Mouse (Mus musculus) liver, embryonic 16.5 days (tissue): ENCODE measurements around the gene Ctbp2. TPM values are rescaled to one million over a fixed set of nuclear protein-coding genes. Genes with fewer than 3 reads are reported as not detected.
A peak's percentile ranks its signal among the peaks of the same experiment; 100 is the strongest.

Experiments
- ATAC-seq: fragments of 200-750 bp; cut with Nextera tagmentation; 2 replicates; pipeline ENCODE4 v1.8.0; 2017; ENCODE audit warnings: low read depth, mild to moderate bottlenecking, moderate number of reproducible peaks, moderate library complexity
- H3K27ac ChIP-seq: fragments of 300-500 bp; sonication (generic); 2 replicates; pipeline ENCODE4 v1.5.1; 2014; ENCODE audit warnings: mild to moderate bottlenecking, low read length
- H3K27me3 ChIP-seq: fragments of 300-500 bp; sonication (generic); 2 replicates; pipeline ENCODE4 v1.6.1; 2014; ENCODE audit warnings: low read depth, low read length, mixed read lengths; ENCODE audit not compliant: control insufficient read depth, insufficient read depth
- H3K36me3 ChIP-seq: fragments of 300-500 bp; sonication (generic); 2 replicates; pipeline ENCODE4 v1.6.1; 2014; ENCODE audit warnings: mild to moderate bottlenecking; ENCODE audit not compliant: control insufficient read depth, insufficient read depth
- H3K4me1 ChIP-seq: fragments of 300-500 bp; sonication (generic); 2 replicates; pipeline ENCODE4 v1.6.1; 2014; ENCODE audit warnings: low read depth, low read length, mixed read lengths; ENCODE audit not compliant: control insufficient read depth
- H3K4me2 ChIP-seq: fragments of 300-500 bp; sonication (generic); 2 replicates; pipeline ENCODE4 v1.6.1; 2014; ENCODE audit warnings: low read depth, low read length, mixed read lengths
- H3K4me3 ChIP-seq: fragments of 300-500 bp; sonication (generic); 2 replicates; pipeline ENCODE4 v1.5.1; 2014; ENCODE audit warnings: low read depth, mild to moderate bottlenecking, low read length
- H3K9ac ChIP-seq: fragments of 300-500 bp; sonication (generic); 2 replicates; pipeline ENCODE4 v1.6.1; 2014; ENCODE audit warnings: low read depth, low read length
- H3K9me3 ChIP-seq: fragments of 300-500 bp; sonication (generic); replicated peaks from 2 replicates; pipeline ENCODE4 v1.6.1; 2016; ENCODE audit warnings: low read length; ENCODE audit not compliant: control insufficient read depth
- WGBS: fragments of 180-500 bp; shearing (Covaris S2); extraction: QIAGEN DNeasy Blood & Tissue Kit; methylation state at CpG from one replicate; pipeline ENCODE4 v1.1.7; 2014; ENCODE audit not compliant: insufficient replicate concordance; 5-methylcytosine and 5-hydroxymethylcytosine counted together
- polyA plus RNA-seq: library from polyadenylated mRNA; unstranded; fragments of >200 nt; fragmentation: Nextera tagmentation; extraction: Ambion mirVana; gene quantifications from 2 replicates; pipeline ENCODE4 v1.2.1, GENCODE M21; 2015

The Ctbp2 gene
- polyA plus RNA-seq, 1 experiment from 2014 or later, result 6.8 TPM

DNA sequence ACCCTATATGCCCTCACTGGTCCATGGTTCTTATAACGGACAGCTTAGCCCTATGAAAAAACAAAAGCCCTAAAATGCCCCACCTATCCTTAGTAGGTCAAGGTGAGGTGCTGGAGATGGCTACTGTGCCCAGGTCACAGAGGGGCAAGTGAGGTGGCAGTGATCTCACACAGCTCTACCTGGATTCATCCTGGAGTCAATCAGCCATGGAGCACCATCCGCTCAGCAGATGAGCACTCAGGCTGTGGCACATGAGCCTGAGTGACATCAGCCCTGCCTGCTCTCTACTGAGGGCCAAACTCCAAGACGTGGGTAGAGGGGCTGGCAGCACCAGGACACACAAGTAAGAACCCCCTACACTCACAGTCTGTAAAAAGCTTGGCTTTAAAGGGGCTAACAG is 122.8 kb downstream of the Ctbp2 start:
- Histone ChIP-seq H3K4me3 (no peak overlapping the region), H3K9ac (no peak overlapping the region), H3K4me1 (no peaks in the 10 kb centered on the region; the same call in 1 of the 2 replicates), H3K9me3 (no peaks in the 10 kb centered on the region), H3K4me2 (no peak overlapping the region), H3K27ac (no peak overlapping the region), H3K27me3 (no peaks in the 10 kb centered on the region), H3K36me3 (no peaks in the 10 kb centered on the region)
- 74% methylated on average over 3 of the region's 3 CpGs for WGBS
- ATAC-seq, result no peak

DNA sequence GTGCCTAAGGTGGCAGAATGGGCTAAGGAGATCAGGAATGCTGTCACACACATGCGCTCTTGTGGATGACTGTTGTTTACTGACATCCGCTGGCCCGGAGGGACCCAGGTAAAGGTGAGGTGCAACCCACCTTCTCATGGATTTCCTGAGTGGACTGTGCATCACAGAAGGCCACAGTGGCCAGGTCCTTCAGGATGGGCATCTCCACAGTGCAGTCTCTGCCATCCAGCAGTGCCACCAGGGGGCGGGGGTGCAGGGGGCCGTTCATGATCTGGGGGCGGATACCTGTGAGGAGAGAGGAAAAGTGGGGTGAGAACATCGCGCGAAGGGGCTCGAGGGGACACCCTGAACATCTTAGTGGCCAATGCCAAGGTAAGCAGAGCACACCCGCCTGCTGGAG is 125.1 kb downstream of the Ctbp2 start:
- ATAC-seq, result no peak

DNA sequence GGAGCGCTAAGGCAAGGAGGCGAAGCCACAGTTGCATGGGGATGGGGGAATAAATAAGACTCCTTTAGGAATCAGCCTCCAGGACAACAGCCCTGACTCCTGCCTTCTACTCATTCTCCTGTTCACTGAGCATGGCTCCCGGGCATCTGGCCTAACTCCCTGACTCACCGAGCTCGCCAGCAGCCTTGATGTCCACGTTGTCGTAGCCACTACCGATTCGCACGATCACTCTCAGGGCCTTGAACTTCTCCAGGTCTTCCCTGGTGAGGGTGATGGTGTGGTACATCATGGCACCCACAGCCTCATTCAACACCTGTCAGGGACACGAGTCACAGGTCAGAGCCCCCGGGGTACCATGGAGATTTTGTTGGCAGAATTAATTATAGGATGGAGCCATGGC is 125.5 kb downstream of the Ctbp2 start:
- WGBS, result 77% methylated on average over 12 of the region's 12 CpGs
- no peak overlapping the region for H3K4me2 ChIP-seq

More for the DNA sequence above, 125.1 kb downstream of the Ctbp2 start:
- H3K9me3 ChIP-seq, result no peaks in the 10 kb centered on the region
- H3K4me1 ChIP-seq, result no peaks in the 10 kb centered on the region; the same call in 1 of the 2 replicates
- H3K4me2 ChIP-seq, result no peak overlapping the region
- no peak overlapping the region for H3K9ac ChIP-seq
- H3K27me3 ChIP-seq, result no peaks in the 10 kb centered on the region
- no peak overlapping the region for H3K27ac ChIP-seq
- 78% methylated on average over 11 of the region's 11 CpGs for WGBS
- no peak overlapping the region for H3K4me3 ChIP-seq
- H3K36me3 ChIP-seq, result no peaks in the 10 kb centered on the region

DNA sequence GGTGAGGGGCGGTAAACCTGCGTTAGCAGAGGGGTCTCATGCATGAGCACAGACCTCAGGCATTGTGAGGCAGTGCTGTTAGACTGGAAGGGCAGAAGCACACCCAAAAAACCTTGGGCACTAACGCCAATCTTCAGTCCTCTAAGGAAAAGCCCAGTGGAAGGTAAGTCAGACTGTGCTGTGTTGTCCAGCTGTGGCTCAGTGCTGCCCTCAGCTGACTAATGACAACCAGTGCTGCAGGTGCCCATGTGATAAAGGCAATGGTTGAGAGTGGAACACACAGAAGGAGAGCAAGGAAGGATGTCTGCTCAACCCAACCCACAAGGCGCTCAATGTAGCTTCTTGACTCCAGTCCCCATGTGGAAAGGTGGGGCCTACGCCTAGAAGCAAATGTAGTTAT is 127.8 kb downstream of the Ctbp2 start:
- Histone ChIP-seq H3K9ac (no peak overlapping the region), H3K4me3 (no peak overlapping the region), H3K4me1 (no peaks in the 10 kb centered on the region), H3K36me3 (no peaks in the 10 kb centered on the region), H3K27me3 (no peaks in the 10 kb centered on the region), H3K9me3 (no peaks in the 10 kb centered on the region), H3K4me2 (no peak overlapping the region), H3K27ac (no peak overlapping the region)
- peak; percentile 33; the same call in 1 of the 2 replicates for ATAC-seq
- WGBS, result 69% methylated on average over 5 of the region's 5 CpGs

More for the DNA sequence above, 125.5 kb downstream of the Ctbp2 start:
- no peak for ATAC-seq
- H3K27ac ChIP-seq, result no peak overlapping the region
- H3K9me3 ChIP-seq, result no peaks in the 10 kb centered on the region
- H3K9ac ChIP-seq, result no peak overlapping the region
- H3K36me3 ChIP-seq, result no peaks in the 10 kb centered on the region
- H3K4me3 ChIP-seq, result no peak overlapping the region
- no peaks in the 10 kb centered on the region for H3K27me3 ChIP-seq
- H3K4me1 ChIP-seq, result no peaks in the 10 kb centered on the region; the same call in 1 of the 2 replicates

DNA sequence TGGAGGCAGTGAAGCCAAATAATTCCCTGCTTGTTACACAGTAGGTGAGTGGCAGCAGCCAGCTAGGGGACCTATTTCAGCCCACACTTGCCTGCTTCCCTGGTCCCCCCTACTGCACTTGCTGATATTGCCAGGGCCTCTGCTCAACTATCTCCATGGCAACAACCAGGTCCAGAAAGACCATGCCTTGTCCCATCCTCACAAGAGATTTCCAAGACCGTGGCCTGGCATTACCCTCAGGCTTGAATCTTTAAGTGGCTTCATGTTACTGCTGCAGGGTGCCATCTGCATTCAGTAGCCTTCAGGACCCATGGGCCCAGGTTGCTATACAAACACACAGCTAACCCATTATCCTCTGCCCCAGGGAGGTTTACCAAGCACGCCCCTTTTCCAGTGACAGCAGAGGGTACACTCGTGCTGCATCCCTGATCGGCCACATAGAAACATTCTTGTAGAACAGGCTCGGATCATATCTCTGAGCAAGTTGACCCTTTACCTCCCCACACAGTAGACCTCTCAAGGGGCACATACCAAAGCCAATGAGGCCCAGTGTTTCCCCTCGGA is 129.4 kb downstream of the Ctbp2 start:
- ATAC-seq, result no peak
- Histone ChIP-seq H3K9ac (no peak overlapping the region), H3K36me3 (no peaks in the 10 kb centered on the region)

DNA sequence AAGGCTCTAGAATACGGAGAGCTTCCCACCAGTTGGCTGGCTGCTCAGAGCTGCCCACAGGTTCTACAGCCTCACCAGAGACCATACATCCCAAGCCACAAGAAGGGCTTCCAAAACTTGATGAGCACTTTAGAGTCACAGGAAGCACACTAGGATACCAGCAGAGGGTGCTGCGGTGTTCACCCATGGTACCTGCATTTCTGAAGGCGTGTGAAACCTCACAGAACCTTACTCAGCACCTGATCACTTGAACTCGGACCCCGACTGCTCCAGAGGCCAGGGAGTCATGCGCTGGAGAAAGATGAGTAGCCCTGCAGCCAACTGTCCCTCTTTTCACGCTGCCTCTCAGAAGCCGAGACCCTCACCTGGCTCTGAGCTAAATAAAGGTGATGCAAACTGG is 130.0 kb downstream of the Ctbp2 start:
- 79% methylated on average over 8 of the region's 8 CpGs for WGBS
- no peaks in the 10 kb centered on the region for H3K36me3 ChIP-seq
- no peak overlapping the region for H3K4me2 ChIP-seq
- no peaks in the 10 kb centered on the region for H3K4me1 ChIP-seq
- H3K27me3 ChIP-seq, result no peaks in the 10 kb centered on the region
- no peak overlapping the region for H3K9ac ChIP-seq
- H3K27ac ChIP-seq, result no peak overlapping the region
- no peak for ATAC-seq
- H3K9me3 ChIP-seq, result no peaks in the 10 kb centered on the region
- no peak overlapping the region for H3K4me3 ChIP-seq

More for the DNA sequence above, 129.4 kb downstream of the Ctbp2 start:
- H3K4me1 ChIP-seq, result no peaks in the 10 kb centered on the region
- no peak overlapping the region for H3K4me2 ChIP-seq
- H3K27me3 ChIP-seq, result no peaks in the 10 kb centered on the region
- no peak overlapping the region for H3K27ac ChIP-seq
- H3K4me3 ChIP-seq, result no peak overlapping the region
- no peaks in the 10 kb centered on the region for H3K9me3 ChIP-seq
- 77% methylated on average over 6 of the region's 6 CpGs for WGBS

DNA sequence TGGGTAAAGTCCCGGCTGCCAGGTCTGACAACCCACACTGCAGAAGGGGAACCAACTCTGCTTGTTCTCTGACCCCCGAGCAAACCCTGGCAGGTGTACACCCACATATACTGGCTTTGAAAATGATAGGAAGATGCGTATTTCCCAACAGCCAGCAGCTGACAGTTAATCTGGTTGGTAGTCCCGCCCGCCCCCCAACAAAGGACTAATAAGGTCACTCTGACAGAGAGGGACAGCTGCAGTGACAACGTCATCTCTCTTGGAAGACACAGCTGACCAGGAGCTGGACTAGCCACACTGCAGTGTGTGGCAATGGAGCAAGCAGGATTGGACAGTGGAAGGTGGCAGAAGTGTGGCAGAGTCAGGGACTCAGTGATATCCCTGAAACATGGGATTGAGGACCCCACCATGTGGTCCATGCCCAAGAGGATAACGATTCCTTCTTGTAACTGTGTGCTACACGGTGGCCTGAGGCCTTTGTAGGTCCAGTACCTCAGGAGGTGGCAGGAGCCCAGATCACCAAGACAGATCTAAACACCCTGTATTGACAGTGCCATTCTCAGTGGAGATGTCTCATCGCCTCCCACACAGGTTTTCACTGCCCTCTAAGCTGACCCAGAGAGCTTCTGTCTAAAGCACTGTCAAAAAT is 131.1 kb downstream of the Ctbp2 start:
- H3K4me2 ChIP-seq, result no peak overlapping the region
- no peak overlapping the region for H3K27ac ChIP-seq
- 71% methylated on average over 9 of the region's 9 CpGs for WGBS
- no peaks in the 10 kb centered on the region for H3K36me3 ChIP-seq
- no peak overlapping the region for H3K9ac ChIP-seq
- H3K4me3 ChIP-seq, result no peak overlapping the region
- H3K27me3 ChIP-seq, result no peaks in the 10 kb centered on the region
- H3K4me1 ChIP-seq, result no peaks in the 10 kb centered on the region
- no peak for ATAC-seq
- H3K9me3 ChIP-seq, result no peaks in the 10 kb centered on the region

DNA sequence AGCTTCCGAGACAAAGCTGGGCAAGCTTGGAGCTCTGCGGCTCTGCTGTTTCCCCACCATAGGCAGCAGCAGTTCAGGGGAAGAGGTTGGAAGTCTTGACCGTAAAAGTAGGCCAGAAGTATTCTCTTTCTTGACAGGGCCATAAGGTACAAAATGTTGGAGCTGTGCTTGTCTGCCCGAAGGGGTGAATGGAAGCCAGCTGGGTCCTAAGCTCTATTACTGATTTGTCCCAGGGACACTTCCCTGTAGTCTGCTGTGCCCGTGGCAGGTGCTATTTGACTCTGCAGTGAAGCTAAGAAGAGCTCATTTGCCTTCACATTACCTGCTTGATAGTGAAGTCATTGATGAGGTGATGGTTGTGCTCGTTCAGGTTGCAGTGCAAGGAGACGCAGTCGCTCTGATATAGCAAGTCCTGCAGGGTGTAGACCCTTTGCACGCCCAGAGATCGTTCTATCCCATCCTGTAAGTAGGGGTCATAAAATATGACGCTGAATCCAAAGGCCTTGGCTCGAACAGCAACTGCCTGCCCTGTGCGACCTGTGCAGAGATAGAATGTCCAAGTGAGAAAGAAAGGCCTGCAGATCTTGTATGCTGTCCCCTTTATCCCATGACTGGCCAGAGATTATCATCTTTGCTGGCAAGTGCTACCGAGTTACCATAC is 132.8 kb downstream of the Ctbp2 start:
- Histone ChIP-seq H3K27me3 (no peaks in the 10 kb centered on the region), H3K4me1 (no peaks in the 10 kb centered on the region), H3K36me3 (no peaks in the 10 kb centered on the region), H3K4me3 (no peak overlapping the region), H3K9ac (no peak overlapping the region), H3K9me3 (no peaks in the 10 kb centered on the region), H3K27ac (no peak overlapping the region), H3K4me2 (no peak overlapping the region)
- no peak for ATAC-seq
- WGBS, result 83% methylated on average over 14 of the region's 14 CpGs

DNA sequence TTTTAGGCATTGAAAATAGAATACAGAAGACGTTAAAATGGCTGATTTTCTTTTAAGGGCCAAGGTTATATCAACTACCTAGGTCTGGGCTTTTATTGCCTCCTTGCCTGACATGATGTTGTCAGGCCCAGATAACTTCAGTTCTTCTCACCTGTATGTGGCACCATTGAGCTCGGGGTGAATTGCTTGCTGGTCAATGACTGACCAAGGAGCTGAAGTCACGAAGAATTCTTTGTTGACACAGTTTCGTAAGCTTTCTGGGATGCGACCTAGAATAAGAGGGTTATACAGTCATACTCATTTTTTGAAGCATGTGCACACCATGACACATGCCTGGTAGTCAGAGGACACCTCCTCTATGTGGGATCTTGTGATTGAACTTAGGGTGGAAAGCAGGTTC is 134.3 kb downstream of the Ctbp2 start:
- no peak overlapping the region for H3K4me3 ChIP-seq
- ATAC-seq, result no peak
- H3K27ac ChIP-seq, result no peak overlapping the region
- no peaks in the 10 kb centered on the region for H3K9me3 ChIP-seq
- H3K4me1 ChIP-seq, result no peaks in the 10 kb centered on the region
- H3K27me3 ChIP-seq, result no peaks in the 10 kb centered on the region
- 69% methylated on average over 5 of the region's 5 CpGs for WGBS
- no peaks in the 10 kb centered on the region for H3K36me3 ChIP-seq
- H3K9ac ChIP-seq, result no peak overlapping the region
- H3K4me2 ChIP-seq, result no peak overlapping the region
